Mouse (Mus musculus) limb, embryonic 11.5 days (tissue): Measurements from ENCODE around the gene Rnf227. TPM values are rescaled to one million over a fixed set of nuclear protein-coding genes. Genes with fewer than 3 reads are reported as not detected.
"Not testable (repeated sequence)": the region's sequence is repeated elsewhere in the genome, so short reads cannot be mapped to it uniquely, and the experiment has no call there.

ENCODE experiments used
- ATAC-seq: fragments of 200-750 bp; cut with Nextera tagmentation; 2 replicates; pipeline ENCODE4 v1.8.0; 2017; ENCODE audit warnings: low read depth; ENCODE audit not compliant: insufficient number of reproducible peaks, low FRiP score, low TSS enrichment
- DNase-seq: peaks from one replicate; pipeline ENCODE4 v3.0.0-alpha.2; 2015; ENCODE audit warnings: low spot score
- H3K27ac ChIP-seq: fragments of 300-500 bp; sonication (generic); replicated peaks from 2 replicates; pipeline ENCODE4 v1.5.1; 2014; ENCODE audit warnings: low read depth, mild to moderate bottlenecking, low read length
- H3K27me3 ChIP-seq: fragments of 300-500 bp; sonication (generic); 2 replicates; pipeline ENCODE4 v1.6.1; 2014; ENCODE audit warnings: mild to moderate bottlenecking, low read length, mixed read lengths; ENCODE audit not compliant: control insufficient read depth, insufficient read depth
- H3K36me3 ChIP-seq: fragments of 300-500 bp; sonication (generic); 2 replicates; pipeline ENCODE4 v1.6.1; 2014; ENCODE audit warnings: mild to moderate bottlenecking, low read length, moderate library complexity, mixed read lengths; ENCODE audit not compliant: control insufficient read depth, insufficient read depth
- H3K4me1 ChIP-seq: fragments of 300-500 bp; sonication (generic); 2 replicates; pipeline ENCODE4 v1.6.1; 2014; ENCODE audit warnings: low read length, mixed read lengths; ENCODE audit not compliant: control insufficient read depth, insufficient read depth
- H3K4me2 ChIP-seq: fragments of 300-500 bp; sonication (generic); 2 replicates; pipeline ENCODE4 v1.6.1; 2014; ENCODE audit warnings: low read depth, mild to moderate bottlenecking, moderate library complexity; ENCODE audit not compliant: severe bottlenecking
- H3K4me3 ChIP-seq: fragments of 300-500 bp; sonication (generic); 2 replicates; pipeline ENCODE4 v1.5.1; 2014; ENCODE audit warnings: low read depth, low read length
- H3K9ac ChIP-seq: fragments of 300-500 bp; sonication (generic); 2 replicates; pipeline ENCODE4 v1.6.1; 2014; ENCODE audit warnings: mild to moderate bottlenecking, low read length
- H3K9me3 ChIP-seq: fragments of 300-500 bp; sonication (generic); 2 replicates; pipeline ENCODE4 v1.6.1; 2016; ENCODE audit warnings: low read length; ENCODE audit not compliant: control insufficient read depth
- WGBS: fragments of 180-500 bp; shearing (Covaris S2); extraction: QIAGEN DNeasy Blood & Tissue Kit; methylation state at CpG from one replicate; pipeline ENCODE4 v1.1.7; 2014; 5-methylcytosine and 5-hydroxymethylcytosine counted together
- polyA plus RNA-seq: library from polyadenylated mRNA; unstranded; fragments of >200 nt; fragmentation: Nextera tagmentation; extraction: Ambion mirVana; gene quantifications from 2 replicates; pipeline ENCODE4 v1.2.1, GENCODE M21; 2014

The Rnf227 gene
- polyA plus RNA-seq, 1 experiment from 2014 or later: 25.0 TPM

DNA sequence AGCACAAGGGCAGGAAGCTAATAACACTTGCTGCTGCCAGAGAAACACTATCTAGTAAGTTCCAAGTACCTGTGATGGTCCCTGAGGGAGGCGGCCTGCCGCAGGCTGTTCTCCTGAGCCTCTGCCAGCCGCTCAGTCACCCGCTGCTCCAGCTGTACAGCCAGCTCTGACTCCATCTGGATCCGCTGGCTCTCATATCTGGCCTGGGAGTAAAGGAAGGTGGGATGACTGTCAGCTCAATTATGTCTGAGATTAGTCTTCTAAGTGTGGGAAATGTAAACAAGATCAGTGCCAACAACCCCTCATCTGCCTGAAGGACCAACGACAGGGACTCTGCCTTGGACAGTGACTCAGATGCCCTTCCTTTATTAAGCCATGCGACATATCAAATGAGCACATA, 29.0 kb upstream of the Rnf227 start:
- no peak overlapping the region for H3K4me3 ChIP-seq
- ATAC-seq (no peak), DNase-seq (no peak)
- no peaks in the 10 kb centered on the region for H3K27me3 ChIP-seq
- no peaks in the 10 kb centered on the region for H3K9me3 ChIP-seq
- H3K4me1 ChIP-seq: no peaks in the 10 kb centered on the region
- H3K4me2 ChIP-seq: no peak overlapping the region
- peaks cover 29% of the 10 kb centered on the region for H3K36me3 ChIP-seq
- no peak overlapping the region for H3K9ac ChIP-seq
- H3K27ac ChIP-seq: no peak overlapping the region
- WGBS: 82% methylated on average over 7 of the region's 7 CpGs

DNA sequence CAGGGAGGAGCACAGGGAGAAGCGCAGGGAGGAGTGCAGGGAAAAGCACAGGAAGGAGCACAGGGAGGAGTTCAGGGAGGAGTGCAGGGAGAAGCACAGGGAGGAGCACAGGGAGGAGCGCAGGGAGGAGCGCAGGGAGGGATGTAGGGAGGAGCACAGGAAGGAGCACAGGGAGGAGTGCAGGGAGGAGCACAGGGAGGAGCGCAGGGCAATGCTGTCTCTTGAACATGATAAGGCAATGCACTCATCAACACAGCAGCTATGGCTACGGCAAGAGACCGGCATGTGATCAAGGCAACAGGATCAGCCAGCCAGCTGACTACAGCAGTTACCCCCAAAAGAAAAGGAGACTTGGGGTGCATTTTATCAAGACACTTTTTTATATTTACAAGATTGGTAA, 23.9 kb upstream of the Rnf227 start:
- no peak overlapping the region for H3K4me2 ChIP-seq
- ATAC-seq (no peak), DNase-seq (no peak)
- no peaks in the 10 kb centered on the region for H3K4me1 ChIP-seq
- H3K36me3 ChIP-seq: peaks cover 9% of the 10 kb centered on the region
- no peaks in the 10 kb centered on the region for H3K9me3 ChIP-seq
- H3K9ac ChIP-seq: no peak overlapping the region
- H3K27ac ChIP-seq: no peak overlapping the region
- no peaks in the 10 kb centered on the region for H3K27me3 ChIP-seq
- no peak overlapping the region for H3K4me3 ChIP-seq
- WGBS: over 99% methylated on average over 6 of the region's 6 CpGs

GRCm38 (mm10) chr11:69318000-69318399, 22.3 kb upstream of the Rnf227 start:
- H3K27me3 ChIP-seq, H3K36me3 ChIP-seq, H3K4me2 ChIP-seq, ATAC-seq, H3K9ac ChIP-seq, H3K4me3 ChIP-seq, H3K27ac ChIP-seq, DNase-seq, H3K9me3 ChIP-seq: not testable (repeated sequence)
- 90% methylated on average over 3 of the region's 3 CpGs for WGBS
- peaks cover 11% of the 10 kb centered on the region for H3K4me1 ChIP-seq

DNA sequence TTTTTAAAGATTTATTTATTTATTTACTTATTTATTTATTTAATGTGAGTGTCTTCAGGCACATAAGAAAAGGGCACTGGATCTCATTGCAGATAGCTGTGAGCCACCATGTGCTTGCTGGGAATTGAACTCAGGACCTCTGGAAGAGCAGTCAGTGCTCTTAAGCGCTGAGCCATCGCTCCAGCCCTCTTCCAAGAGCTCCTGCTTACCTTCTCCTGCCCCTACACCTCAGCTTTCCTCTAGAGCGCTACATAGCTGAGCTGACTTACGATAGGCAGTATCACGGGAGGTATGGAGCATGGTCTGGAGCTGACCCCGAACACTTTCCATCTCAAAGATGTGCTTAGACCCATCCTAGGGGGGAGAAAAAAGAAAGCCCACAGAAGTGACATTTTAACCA, 18.7 kb upstream of the Rnf227 start:
- H3K4me2 ChIP-seq: no peak overlapping the region
- WGBS: 94% methylated on average over 6 of the region's 6 CpGs
- H3K4me3 ChIP-seq: no peak overlapping the region
- ATAC-seq (no peak), DNase-seq (no peak)
- H3K9me3 ChIP-seq: no peaks in the 10 kb centered on the region
- H3K27ac ChIP-seq: no peak overlapping the region
- H3K4me1 ChIP-seq: peaks cover 19% of the 10 kb centered on the region
- peaks cover 9% of the 10 kb centered on the region for H3K36me3 ChIP-seq
- peaks cover 2% of the 10 kb centered on the region; the same call in 1 of the 2 replicates for H3K27me3 ChIP-seq
- no peak overlapping the region for H3K9ac ChIP-seq

DNA sequence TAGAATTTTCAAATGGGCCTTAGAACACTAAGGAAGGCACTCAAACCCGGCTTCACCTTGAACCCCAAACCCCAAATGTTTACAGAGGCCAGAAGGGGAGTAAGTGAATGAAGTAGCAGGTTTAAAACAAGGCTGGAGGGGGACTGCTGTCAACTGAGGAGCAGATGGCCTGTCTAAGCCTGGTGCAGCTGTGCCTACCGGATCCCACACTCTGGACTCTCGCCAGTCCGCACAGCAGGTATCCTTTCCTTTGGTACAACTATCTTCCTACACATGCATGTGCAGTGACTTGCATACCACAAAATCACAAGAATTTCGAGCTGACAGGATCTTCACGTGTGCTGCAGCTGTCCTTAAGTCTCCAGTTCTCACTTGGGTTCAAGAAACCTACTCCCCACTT, 18.3 kb upstream of the Rnf227 start:
- ATAC-seq (no peak), DNase-seq (no peak)
- H3K27me3 ChIP-seq: peaks cover 4% of the 10 kb centered on the region
- no peak overlapping the region; the same call in 1 of the 2 replicates for H3K9ac ChIP-seq
- 81% methylated on average over 6 of the region's 6 CpGs for WGBS
- H3K27ac ChIP-seq: no peak overlapping the region
- H3K36me3 ChIP-seq: peaks cover 9% of the 10 kb centered on the region
- H3K4me3 ChIP-seq: peak overlapping the region; percentile 67; the same call in 1 of the 2 replicates
- no peaks in the 10 kb centered on the region for H3K9me3 ChIP-seq
- peaks cover 19% of the 10 kb centered on the region for H3K4me1 ChIP-seq
- peak overlapping the region; percentile 84 for H3K4me2 ChIP-seq

DNA sequence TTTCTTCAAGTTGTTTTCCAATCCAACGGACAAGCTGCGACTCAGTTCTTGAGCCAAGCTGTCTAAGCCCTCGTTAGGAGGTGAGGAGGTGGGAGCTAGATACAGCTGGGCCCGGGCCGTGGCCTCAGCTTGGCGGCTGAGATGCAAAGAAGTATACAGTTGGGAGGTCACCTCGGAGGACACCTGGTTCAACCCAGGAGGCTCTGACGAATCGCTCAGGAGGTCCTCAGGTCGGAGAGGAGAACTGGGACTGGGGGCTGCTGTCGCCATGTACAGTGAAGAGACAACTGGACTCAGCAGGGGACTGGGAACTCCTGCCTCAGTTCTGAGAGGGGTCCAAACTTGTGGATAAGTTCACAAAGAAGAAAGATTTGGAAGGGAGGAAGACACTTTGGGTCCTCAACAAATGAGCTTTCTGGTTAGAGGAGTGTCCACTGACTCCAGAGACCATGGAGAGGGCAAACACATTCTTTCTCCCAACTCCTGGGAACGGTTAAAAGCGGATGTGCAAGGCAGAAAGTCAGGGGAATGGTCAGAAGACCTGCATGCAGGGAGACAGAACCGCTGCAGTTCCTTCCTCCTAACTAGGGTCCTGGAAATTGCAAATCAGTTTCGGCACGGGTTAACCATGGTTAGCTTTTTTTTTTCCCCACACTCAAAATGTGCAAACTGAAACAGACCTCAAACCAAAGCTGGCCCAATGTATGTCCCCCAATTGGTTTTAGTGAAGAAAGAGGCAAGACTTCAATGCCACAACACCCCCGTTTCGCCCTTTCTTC, 17.4 kb upstream of the Rnf227 start:
- WGBS: 22% methylated on average over 18 of the region's 18 CpGs
- Histone ChIP-seq H3K4me1 (peaks cover 19% of the 10 kb centered on the region), H3K27ac (peak overlapping the region; percentile 84), H3K9ac (peak overlapping the region; percentile 87), H3K9me3 (no peaks in the 10 kb centered on the region), H3K4me2 (peak overlapping the region; percentile 84), H3K4me3 (peak overlapping the region; percentile 67), H3K27me3 (peaks cover 13% of the 10 kb centered on the region), H3K36me3 (peaks cover 7% of the 10 kb centered on the region)
- DNase-seq (no peak), ATAC-seq (no peak)

DNA sequence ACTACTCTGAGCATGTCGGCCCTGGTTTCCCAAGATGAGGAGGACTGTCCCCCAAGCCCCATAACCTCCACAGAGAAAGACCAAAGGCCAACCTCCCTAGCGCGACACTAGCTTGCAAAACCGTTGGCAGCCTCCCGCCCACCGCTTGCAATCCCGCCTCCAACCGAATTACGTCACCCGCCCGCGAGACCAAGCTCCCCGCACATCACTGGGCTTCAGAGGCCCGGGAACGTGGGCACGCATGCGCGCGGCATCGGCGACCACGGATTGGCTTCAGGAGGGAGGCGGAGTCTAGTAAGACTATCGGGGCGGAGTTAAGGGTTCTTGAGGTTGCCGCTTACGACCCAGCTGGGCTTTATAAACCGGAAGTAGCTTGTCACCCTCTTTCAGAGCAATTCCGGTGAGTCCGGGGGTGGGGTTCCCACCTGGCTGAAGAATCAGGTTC, 16.6 kb upstream of the Rnf227 start, which contains the start of the genes Cntrob and Trappc1:
Gene Cntrob, minus strand, starts transcription at position 109 of the 445 bp plus-strand sequence.
Gene Trappc1, plus strand, starts transcription at position 314 of the 445 bp plus-strand sequence.
- Histone ChIP-seq H3K4me3 (peak within 1 kb of the TSS; percentile 67), H3K36me3 (peaks cover 4% of the 10 kb centered on the region), H3K9me3 (no peaks in the 10 kb centered on the region), H3K4me1 (peaks cover 19% of the 10 kb centered on the region), H3K27ac (peak within 1 kb of the TSS; percentile 84), H3K27me3 (peaks cover 15% of the 10 kb centered on the region), H3K9ac (peak within 1 kb of the TSS; percentile 87), H3K4me2 (peak within 1 kb of the TSS; percentile 84)
- under 1% methylated on average over 30 of the region's 30 CpGs for WGBS
- ATAC-seq (peak; percentile 90), DNase-seq (peak; percentile 99)

- Histone ChIP-seq H3K4me1 (peaks cover 19% of the 10 kb centered on the region), H3K4me2 (peak overlapping the region; percentile 84; the same call in 1 of the 2 replicates), H3K36me3 (0 out of 2 replicates have a peak, but pooled peaks cover 2% of the 10 kb centered on the region), H3K9me3 (no peaks in the 10 kb centered on the region), H3K27me3 (peaks cover 15% of the 10 kb centered on the region), H3K27ac (no peak overlapping the region), H3K9ac (no peak overlapping the region), H3K4me3 (peak overlapping the region; percentile 67)
- no peak for ATAC-seq
- 81% methylated on average over 6 of the region's 6 CpGs for WGBS
- no peak for DNase-seq
Observed at GRCm38 (mm10) chr11:69324749-69325148, 15.5 kb upstream of the Rnf227 start.
